Mouse (Mus musculus): ENCODE measurements around the gene Rfc4.

Rfc4 gene

DNA sequence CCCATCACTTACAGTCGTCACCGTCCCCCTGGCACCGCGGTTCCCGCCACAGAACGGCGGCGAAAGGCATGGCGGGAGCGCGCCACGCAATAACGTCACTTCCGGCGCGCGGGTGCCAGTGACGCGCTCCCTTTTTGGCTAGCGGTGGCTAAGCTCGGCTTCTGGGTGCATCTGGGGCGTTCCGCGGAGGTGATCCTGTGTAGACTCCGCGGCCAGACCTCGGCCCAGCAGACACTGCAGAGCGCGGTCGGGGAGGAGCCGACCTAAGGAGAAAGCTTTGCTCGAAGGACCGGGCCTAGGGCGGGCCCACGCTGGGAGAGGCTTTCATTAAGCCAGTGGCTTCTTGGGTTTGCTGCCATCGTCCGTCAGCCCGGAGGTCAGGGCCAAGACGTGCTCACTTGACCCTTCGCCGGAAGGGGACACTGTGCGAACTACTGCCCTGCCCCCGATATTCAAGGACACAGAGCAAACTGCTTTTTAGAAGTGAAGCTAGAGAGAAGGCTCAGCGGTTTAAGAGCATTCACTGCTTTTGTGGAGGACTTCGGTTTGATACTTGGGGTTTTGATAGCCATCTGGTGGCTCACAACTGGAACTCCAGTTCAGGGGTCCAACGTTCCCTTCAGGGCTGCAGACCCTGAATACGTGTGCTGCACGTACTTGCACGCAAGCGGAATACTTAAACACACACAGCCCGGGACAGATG, at the start of gene Rfc4:
TSS of gene Rfc4 (minus strand) at position 65 of the 703 bp plus-strand sequence.
- in situ Hi-C loops (cut with MboI; ENCODE audit: low pct_unique_long_range_greater_than_20kb in 1 of 2, low sequenced_read_pairs in 2 of 2, unreplicated experiment in 1 of 2) = no loop called here

DNA sequence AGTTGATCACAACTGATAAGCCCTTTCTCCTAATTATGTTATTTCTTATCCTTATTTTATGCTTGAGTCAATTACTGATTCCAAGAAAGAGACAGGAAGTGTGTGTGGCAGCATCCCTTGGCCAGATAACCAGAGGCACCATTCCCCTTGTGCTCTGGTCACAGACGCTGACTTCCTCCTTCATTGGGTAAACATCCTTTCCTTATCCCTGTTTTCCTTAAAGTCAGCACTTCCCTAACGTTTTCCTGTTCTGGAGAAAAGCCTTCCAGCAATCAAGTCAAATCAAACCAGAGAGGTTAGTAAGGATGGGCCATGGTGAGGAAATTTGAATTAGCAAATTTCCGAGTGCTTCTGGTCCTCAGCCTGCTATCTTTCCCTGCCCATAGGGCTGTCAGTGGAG, 48.4 kb upstream of the Rfc4 start:
- in situ Hi-C loops (cut with MboI; ENCODE audit: low pct_unique_long_range_greater_than_20kb in 1 of 2, low sequenced_read_pairs in 2 of 2, unreplicated experiment in 1 of 2) = no loop called here

DNA sequence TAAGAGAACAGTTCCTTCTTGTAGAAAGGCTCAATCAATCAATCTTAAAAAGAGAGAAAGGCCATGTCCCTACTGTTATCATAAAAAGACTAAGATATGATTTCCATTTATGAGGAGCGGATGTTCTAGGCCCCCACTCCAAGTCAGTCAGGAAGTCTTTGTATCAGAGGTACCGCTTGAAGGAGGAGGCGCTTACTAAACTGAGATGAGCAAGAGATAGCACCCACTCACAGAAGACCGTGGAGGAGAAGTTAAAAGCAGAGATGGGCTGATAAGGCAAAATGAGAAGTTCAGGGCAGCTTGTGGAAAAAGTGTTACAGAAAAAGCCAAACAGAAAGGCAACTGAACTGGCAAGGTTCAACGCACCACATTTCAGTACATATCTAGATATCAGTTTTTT, 47.3 kb upstream of the Rfc4 start:
- in situ Hi-C loops (cut with MboI; ENCODE audit: low pct_unique_long_range_greater_than_20kb in 1 of 2, low sequenced_read_pairs in 2 of 2, unreplicated experiment in 1 of 2) = loop anchor here in 1 of 2 experiments (25.0 kb wide), 1 partner anchor 212 kb away; no protein-coding TSS in a partner anchor

DNA sequence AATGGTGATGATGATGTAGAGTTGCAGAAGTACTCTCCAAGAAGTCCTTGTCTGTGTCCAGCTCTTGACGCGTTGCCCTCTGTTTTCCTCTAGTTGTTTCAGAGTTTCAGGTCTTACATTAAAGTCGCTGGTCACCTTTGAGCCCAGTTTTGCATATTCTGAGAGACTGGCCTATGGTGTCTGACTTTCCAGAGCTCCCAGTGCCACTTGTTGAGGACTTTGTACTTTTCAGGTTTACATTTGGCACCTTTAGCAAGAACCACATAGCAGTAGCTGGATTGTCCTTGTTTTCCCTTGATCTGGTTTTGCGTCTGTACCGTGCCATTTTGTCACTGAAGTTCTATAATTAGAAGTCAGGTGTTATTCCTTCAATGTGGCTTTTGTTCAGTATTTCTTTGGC, 46.4 kb upstream of the Rfc4 start:
- in situ Hi-C loops (cut with MboI; ENCODE audit: low pct_unique_long_range_greater_than_20kb in 1 of 2, low sequenced_read_pairs in 2 of 2, unreplicated experiment in 1 of 2) = loop anchor here in 1 of 2 experiments (25.0 kb wide), 1 partner anchor 213 kb away; no protein-coding TSS in a partner anchor

DNA sequence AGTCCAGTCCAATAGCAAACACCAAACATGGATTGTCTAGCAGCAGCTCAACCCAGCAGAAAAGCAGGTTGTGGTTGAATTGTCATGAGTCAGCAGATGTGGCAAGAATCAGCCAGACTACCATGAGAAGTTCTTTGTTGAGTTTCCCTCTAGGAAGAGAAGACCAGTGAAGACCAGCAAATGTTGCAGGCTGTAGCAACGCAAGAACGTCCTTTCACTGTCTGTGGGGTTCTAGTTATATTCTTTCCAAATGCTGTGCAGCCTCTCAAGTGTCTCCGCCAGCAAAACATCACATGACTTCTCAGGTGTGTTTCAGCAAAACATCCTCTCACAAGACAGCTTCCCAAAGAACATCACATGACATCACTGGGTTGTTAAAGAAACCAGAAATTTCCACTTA, 43.3 kb upstream of the Rfc4 start:
- in situ Hi-C loops (cut with MboI; ENCODE audit: low pct_unique_long_range_greater_than_20kb in 1 of 2, low sequenced_read_pairs in 2 of 2, unreplicated experiment in 1 of 2) = loop anchor here in 1 of 2 experiments (25.0 kb wide), 1 partner anchor 216 kb away; no protein-coding TSS in a partner anchor

DNA sequence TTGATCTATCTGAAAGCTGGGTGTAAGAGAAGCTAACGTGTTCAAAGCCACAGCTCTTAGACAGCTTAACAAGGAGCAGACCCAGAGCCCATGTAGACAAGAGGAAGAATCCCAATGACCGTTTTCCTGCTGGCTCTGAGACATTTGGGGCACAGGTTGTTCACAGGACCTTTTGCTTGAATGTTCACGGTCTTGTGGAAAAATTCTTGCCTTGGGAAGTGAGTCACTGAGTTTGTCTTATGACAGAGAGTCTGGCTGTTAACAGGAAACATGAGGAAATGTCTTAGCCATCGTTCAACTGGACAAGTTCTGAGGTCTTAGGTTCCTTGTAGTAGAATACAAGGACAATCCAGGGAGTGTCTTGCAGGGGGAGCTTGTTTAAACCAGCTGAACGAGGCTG, 39.5 kb upstream of the Rfc4 start:
- in situ Hi-C loops (cut with MboI; ENCODE audit: low pct_unique_long_range_greater_than_20kb in 1 of 2, low sequenced_read_pairs in 2 of 2, unreplicated experiment in 1 of 2) = loop anchor here in 1 of 2 experiments (25.0 kb wide), 1 partner anchor 220 kb away; no protein-coding TSS in a partner anchor

DNA sequence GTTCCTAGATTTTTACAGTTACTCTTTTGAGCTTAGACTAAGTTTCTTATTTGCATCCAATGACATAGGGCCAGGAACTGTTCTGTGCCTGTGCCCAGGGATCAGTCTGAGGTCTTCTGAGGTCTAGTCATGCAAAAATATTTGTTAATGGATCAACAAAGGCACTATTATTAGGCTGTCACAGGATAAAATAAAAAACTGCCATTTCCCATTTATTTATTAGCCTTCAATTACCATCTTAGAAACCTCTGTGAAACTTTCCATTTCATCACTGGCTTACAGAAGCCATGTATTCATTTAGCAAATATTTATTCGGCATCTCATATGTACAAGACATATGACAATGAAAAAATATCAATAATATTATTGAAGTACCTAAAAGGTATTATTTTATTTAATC, 39.1 kb upstream of the Rfc4 start:
- in situ Hi-C loops (cut with MboI; ENCODE audit: low pct_unique_long_range_greater_than_20kb in 1 of 2, low sequenced_read_pairs in 2 of 2, unreplicated experiment in 1 of 2) = loop anchor here in 1 of 2 experiments (25.0 kb wide), 1 partner anchor 221 kb away; no protein-coding TSS in a partner anchor

DNA sequence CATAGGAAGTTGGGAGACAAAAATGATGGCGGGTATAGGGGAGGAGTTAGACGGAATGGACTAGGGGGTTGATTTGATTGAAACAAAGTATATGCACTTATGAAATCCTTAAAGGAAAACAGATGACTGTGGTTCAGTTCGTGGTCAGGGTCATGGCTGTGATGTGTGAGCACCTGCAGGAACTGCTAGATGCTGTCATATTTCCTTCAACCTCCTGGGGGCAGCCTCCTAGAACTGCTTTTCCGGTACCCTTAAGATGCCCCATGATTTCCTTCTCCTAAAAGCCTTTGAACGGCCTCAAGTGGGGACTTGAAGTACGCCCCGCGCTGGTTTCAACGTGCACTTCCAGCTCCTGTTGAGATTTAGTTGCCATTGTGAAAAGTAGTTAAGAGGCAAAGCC, 37.9 kb upstream of the Rfc4 start:
- in situ Hi-C loops (cut with MboI; ENCODE audit: low pct_unique_long_range_greater_than_20kb in 1 of 2, low sequenced_read_pairs in 2 of 2, unreplicated experiment in 1 of 2) = loop anchor here in 1 of 2 experiments (25.0 kb wide), 1 partner anchor 222 kb away; no protein-coding TSS in a partner anchor

DNA sequence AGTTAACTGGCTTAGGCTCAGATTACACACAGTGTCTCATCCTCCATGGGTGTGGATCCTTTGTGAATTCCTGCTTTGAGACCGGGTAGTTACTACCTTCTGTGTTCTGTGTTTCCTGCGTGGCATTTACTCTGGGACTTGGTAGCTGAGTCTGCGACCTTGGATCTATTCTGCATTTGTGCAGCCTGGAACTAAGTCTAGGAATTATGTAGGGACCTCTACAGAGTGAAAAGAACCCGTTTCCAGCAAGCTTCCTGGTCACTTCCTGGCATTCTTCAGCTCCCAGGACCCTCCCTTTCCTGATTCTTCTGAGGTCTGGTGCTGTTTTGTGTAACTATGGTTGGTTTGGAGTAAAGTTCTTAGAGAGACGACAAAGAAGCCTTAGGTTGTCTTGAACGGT, 36.9 kb upstream of the Rfc4 start:
- in situ Hi-C loops (cut with MboI; ENCODE audit: low pct_unique_long_range_greater_than_20kb in 1 of 2, low sequenced_read_pairs in 2 of 2, unreplicated experiment in 1 of 2) = loop anchor here in 1 of 2 experiments (25.0 kb wide), 1 partner anchor 223 kb away; no protein-coding TSS in a partner anchor

DNA sequence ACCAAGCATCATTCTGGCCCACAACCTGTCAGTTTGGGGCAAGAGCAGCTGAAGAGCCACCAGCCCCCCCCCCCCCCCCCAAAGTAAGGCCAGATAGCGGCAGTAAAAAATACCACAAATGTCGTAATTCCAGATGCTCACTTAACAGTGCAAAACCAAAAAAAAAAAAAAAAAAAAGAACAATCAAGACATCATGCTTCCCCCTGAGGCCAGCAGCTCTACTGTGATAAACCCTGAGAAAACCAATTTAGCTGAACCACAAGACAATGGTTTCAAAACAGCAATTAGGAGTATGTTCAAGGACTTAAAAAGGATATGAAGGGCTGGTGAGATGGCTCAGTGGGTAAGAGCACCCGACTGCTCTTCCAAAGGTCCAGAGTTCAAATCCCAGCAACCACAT, 34.6 kb upstream of the Rfc4 start:
- in situ Hi-C loops (cut with MboI; ENCODE audit: low pct_unique_long_range_greater_than_20kb in 1 of 2, low sequenced_read_pairs in 2 of 2, unreplicated experiment in 1 of 2) = loop anchor here in 1 of 2 experiments (25.0 kb wide), 1 partner anchor 225 kb away; no protein-coding TSS in a partner anchor

DNA sequence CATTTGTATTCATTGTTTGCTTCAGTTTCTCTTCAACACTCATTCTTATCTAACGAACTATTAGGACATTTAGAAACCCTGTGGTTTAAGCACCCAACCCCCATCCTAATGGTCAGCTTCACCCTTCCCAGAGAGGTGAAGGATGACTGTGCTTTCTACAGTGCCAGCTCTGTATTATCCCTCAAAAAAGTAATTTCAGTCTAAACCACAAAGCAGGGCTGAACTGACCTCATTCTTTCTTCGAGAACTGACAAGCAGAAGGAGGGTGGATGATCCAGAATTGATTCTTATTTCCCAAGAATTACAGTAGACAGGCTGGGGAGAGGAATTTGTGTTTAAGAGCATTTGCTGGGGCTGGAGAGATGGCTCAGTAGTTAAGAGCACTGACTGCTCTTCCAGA, 32.2 kb upstream of the Rfc4 start:
- in situ Hi-C loops (cut with MboI; ENCODE audit: low pct_unique_long_range_greater_than_20kb in 1 of 2, low sequenced_read_pairs in 2 of 2, unreplicated experiment in 1 of 2) = loop anchor here in 1 of 2 experiments (25.0 kb wide), 1 partner anchor 228 kb away; no protein-coding TSS in a partner anchor

DNA sequence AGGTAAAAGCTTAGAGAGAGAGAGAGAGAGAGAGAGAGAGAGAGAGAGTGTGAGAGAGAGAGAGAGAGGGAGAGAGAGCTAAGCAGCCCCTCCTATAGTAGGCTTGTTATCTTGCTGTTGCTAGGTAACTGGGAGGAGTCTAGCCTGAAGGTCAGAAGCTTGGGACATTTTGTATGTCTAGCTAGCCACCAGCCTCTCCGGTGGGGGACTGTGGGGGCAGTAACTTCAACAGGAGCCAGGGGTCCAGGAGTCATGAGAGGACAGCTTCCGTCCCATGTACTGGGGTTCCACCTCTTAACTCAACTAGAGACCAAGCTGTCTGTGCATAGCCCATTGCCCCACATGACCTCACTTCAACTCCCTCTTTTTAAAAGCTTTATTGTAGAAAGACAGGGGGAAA, 31.4 kb upstream of the Rfc4 start:
- in situ Hi-C loops (cut with MboI; ENCODE audit: low pct_unique_long_range_greater_than_20kb in 1 of 2, low sequenced_read_pairs in 2 of 2, unreplicated experiment in 1 of 2) = loop anchor here in 1 of 2 experiments (25.0 kb wide), 1 partner anchor 228 kb away; no protein-coding TSS in a partner anchor

DNA sequence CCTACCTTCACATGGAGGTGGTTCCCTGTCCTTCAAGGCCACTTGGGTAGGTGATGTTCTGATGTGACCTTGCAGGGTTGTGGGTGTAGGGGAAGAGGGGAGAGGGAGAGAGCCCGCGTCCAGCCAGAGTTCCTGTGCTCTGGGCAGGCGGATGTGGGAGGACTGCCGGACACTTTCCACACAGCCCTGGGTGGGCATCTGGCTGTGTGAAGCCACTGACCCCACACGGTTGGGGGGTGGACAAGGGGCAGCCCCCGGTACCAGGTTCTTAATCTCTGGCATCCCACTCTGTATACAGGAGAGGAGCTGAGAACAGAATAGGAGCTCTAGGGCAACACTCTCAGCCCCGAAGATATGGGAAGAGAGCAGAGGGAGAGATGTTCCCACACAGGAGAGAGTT, 30.8 kb upstream of the Rfc4 start:
- in situ Hi-C loops (cut with MboI; ENCODE audit: low pct_unique_long_range_greater_than_20kb in 1 of 2, low sequenced_read_pairs in 2 of 2, unreplicated experiment in 1 of 2) = loop anchor here in 1 of 2 experiments (25.0 kb wide), 1 partner anchor 229 kb away; no protein-coding TSS in a partner anchor

DNA sequence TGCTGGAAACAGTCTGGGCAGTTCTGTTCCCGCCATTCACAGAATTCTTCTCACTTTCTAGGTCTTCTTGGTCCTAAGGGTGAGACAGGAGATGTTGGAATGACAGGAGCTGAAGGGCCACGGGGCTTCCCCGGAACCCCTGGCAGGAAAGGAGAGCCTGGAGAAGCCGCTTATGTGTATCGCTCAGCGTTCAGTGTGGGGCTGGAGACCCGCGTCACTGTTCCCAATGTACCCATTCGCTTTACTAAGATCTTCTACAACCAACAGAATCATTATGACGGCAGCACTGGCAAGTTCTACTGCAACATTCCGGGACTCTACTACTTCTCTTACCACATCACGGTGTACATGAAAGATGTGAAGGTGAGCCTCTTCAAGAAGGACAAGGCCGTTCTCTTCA, 29.5 kb upstream of the Rfc4 start:
- in situ Hi-C loops (cut with MboI; ENCODE audit: low pct_unique_long_range_greater_than_20kb in 1 of 2, low sequenced_read_pairs in 2 of 2, unreplicated experiment in 1 of 2) = loop anchor here in 1 of 2 experiments (25.0 kb wide), 1 partner anchor 230 kb away; no protein-coding TSS in a partner anchor

DNA sequence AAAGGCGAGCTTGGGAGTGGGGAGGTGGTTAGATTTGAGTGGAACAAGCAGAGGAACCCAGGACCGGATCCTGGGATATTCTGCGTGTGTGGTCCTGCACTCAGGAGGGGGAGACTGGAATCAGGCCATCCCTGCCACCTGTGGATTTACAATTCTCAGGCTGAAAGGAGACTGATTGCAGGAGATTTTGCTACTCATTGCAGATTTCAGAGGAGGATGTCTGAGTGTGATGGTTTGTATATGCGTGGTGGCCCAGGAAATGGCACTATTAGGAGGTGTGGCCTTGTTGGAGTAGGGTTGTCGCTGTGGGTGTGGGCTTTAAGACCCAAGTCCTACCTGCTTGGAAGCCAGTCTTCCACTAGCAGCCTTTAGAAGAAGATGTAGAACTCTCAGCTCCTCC, 26.7 kb upstream of the Rfc4 start:
- in situ Hi-C loops (cut with MboI; ENCODE audit: low pct_unique_long_range_greater_than_20kb in 1 of 2, low sequenced_read_pairs in 2 of 2, unreplicated experiment in 1 of 2) = loop anchor here in 1 of 2 experiments (25.0 kb wide), 1 partner anchor 233 kb away; no protein-coding TSS in a partner anchor

DNA sequence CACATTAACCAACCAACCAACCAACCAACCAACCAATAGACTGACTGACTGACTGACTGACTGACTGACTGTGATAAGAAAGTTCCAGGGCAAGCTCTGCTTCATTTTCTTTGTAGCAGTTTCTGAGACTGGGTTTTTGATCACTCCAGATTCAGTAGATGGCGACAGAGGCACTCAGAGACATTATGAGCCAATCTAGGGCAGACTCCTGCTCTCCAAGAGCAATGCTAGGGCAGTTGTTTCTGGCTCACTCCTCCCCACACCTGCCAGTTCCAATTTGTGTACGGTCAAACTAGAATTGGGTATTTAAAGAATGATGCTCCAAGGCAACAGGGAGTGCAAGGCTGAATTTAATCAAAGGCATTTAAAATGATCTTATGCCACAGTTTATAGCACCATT, 23.9 kb upstream of the Rfc4 start:
- in situ Hi-C loops (cut with MboI; ENCODE audit: low pct_unique_long_range_greater_than_20kb in 1 of 2, low sequenced_read_pairs in 2 of 2, unreplicated experiment in 1 of 2) = loop anchor here in 1 of 2 experiments (25.0 kb wide), 1 partner anchor 236 kb away; no protein-coding TSS in a partner anchor

DNA sequence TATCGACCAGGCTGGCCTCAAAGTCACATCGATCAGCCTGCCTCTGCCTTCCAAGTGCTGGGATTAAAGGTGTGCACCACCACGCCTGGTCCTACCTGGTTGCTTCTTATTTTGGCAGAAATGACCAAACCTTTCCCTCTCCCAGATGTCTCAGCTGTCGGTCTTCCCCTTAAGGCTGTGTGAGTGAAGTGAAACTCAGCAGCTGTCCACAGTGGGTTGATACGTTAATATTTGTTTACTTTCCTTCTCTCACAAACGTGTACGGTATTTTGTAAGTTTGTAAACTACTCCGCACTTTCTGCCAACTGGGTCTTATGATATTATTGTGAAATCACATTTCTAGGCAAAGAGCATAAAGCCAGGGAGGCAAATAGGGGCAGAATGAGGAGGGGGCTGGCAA, 21.9 kb upstream of the Rfc4 start:
- in situ Hi-C loops (cut with MboI; ENCODE audit: low pct_unique_long_range_greater_than_20kb in 1 of 2, low sequenced_read_pairs in 2 of 2, unreplicated experiment in 1 of 2) = no loop called here

DNA sequence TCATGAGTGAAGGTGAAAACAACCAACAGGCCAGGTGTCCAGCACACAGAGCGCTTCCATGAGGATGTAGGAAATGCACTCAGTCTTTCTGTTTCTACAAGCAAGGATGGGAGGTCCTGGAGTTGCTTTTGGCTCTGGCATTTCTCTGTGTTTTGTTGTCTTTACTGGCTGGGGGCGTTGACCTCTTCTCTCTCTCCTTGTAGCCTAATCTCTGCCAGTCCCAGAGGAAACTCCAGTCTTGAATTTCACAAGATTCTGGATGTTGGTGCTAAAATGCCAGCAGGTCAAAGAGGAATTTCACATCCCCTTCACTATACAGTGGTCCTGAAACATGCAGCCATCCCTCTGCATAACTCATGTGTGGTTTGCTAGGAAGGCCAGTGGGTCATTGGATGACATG, 21.4 kb upstream of the Rfc4 start:
- in situ Hi-C loops (cut with MboI; ENCODE audit: low pct_unique_long_range_greater_than_20kb in 1 of 2, low sequenced_read_pairs in 2 of 2, unreplicated experiment in 1 of 2) = no loop called here

DNA sequence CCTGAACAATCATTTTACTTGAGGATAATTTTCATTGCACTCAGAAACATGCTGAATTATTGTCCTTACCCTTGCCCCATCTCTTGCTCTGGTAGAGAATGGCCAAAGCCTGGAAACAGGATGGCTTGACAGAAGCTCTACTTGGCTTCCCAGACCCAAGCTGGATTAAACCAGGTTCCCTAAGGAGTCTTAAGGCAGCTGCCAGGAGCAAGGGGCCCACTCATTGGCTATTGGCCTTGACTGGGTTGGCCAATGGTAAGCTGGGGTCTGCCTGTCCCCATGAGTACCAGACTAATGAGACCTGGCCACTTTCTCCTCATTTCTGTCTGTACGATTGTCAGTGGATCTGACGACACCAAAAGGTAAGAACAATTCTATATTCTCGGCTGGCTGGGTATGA, 18.7 kb upstream of the Rfc4 start, which contains the start of gene Adipoq:
TSS of gene Adipoq (plus strand) at position 257 of the 400 bp plus-strand sequence.
- in situ Hi-C loops (cut with MboI; ENCODE audit: low pct_unique_long_range_greater_than_20kb in 1 of 2, low sequenced_read_pairs in 2 of 2, unreplicated experiment in 1 of 2) = no loop called here
